13 mouse cellular contexts compared by ENCODE assay signal in the genomic region with DNA sequence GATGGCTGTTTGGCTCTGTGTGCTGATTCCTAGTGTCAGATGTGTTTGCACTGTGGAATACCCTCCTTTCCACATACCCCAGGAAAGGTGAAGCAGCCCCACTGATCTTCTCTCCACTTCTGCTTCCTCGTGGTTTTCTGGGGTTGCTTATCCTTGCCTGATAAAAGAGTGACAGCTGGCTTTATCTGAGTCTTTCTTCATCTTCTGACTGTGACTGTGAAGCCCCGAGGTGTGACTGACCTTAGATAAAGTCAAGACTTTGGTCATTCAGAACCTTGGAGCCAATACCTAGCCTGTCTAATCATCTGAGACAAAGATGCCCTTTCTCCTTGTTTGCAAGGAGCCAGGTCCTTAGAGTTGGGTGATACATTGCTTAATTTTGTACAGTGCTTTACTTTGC.
"Had no signal": no experiment of that assay in that cellular context is flagged by ENCODE, and none has a peak within 500 bp of the region (broad histone marks: within the 10 kb centered on the region; RNA-seq: fewer than 3 reads in every experiment).

No protein-coding gene starts in this region.

- H3K36me3 ChIP-seq: limb, embryonic 13.5 days; liver, embryonic 15.5 days; midbrain, embryonic 13.5 days had no signal

- ATAC-seq: midbrain, embryonic 13.5 days had no signal

- H3K9ac ChIP-seq: limb, embryonic 13.5 days; liver, embryonic 15.5 days; lung, embryonic 14.5 days; midbrain, embryonic 13.5 days had no signal

- H3K9me3 ChIP-seq: limb, embryonic 13.5 days; liver, embryonic 15.5 days; midbrain, embryonic 13.5 days had no signal

- H3K4me2 ChIP-seq: limb, embryonic 13.5 days; liver, embryonic 15.5 days; lung, embryonic 14.5 days; midbrain, embryonic 13.5 days had no signal

- H3K4me1 ChIP-seq: midbrain, embryonic 13.5 days had no signal

- H3K4me3 ChIP-seq: layer of hippocampus, adult 2 months; limb, embryonic 13.5 days; liver, embryonic 15.5 days; midbrain, embryonic 13.5 days had no signal

- DNase-seq: kidney, adult 18-20 months; kidney, postnatal 10 days; kidney, postnatal 4 days; left cerebral cortex, postnatal 4 days; lung, embryonic 14.5 days; lung, postnatal 14 days; right cerebral cortex, adult 18-20 months; right cerebral cortex, postnatal 25 days; thymus, postnatal 4 days had no signal

- H3K27ac ChIP-seq: layer of hippocampus, adult 2 months; limb, embryonic 13.5 days; liver, embryonic 15.5 days; midbrain, embryonic 13.5 days had no signal

- H3K27me3 ChIP-seq: limb, embryonic 13.5 days; liver, embryonic 15.5 days; midbrain, embryonic 13.5 days had no signal
